Mouse (Mus musculus) embryonic facial prominence, embryonic 15.5 days (tissue): ENCODE results near the gene Wnk4. TPM values are rescaled to one million over a fixed set of nuclear protein-coding genes. Genes with fewer than 3 reads are reported as not detected.

Experiments used
- ATAC-seq: fragments of 200-750 bp; cut with Nextera tagmentation; 2 replicates; pipeline ENCODE4 v1.8.0; 2017; ENCODE audit warnings: low read depth, moderate TSS enrichment; ENCODE audit not compliant: insufficient number of reproducible peaks, low FRiP score, low TSS enrichment
- H3K27ac ChIP-seq: fragments of 300-500 bp; sonication (generic); replicated peaks from 2 replicates; pipeline ENCODE4 v1.5.1; 2015; ENCODE audit warnings: mild to moderate bottlenecking, inconsistent platforms
- H3K27me3 ChIP-seq: fragments of 300-500 bp; sonication (generic); 2 replicates; pipeline ENCODE4 v1.6.1; 2015; ENCODE audit warnings: inconsistent platforms
- H3K36me3 ChIP-seq: fragments of 300-500 bp; sonication (generic); 2 replicates; pipeline ENCODE4 v1.6.1; 2015; ENCODE audit warnings: mild to moderate bottlenecking, inconsistent platforms
- H3K4me1 ChIP-seq: fragments of 300-500 bp; sonication (generic); 2 replicates; pipeline ENCODE4 v1.6.1; 2015; ENCODE audit warnings: inconsistent platforms
- H3K4me2 ChIP-seq: fragments of 300-500 bp; sonication (generic); replicated peaks from 2 replicates; pipeline ENCODE4 v1.6.1; 2015; ENCODE audit warnings: mild to moderate bottlenecking, inconsistent platforms
- H3K4me3 ChIP-seq: fragments of 300-500 bp; sonication (generic); replicated peaks from 2 replicates; pipeline ENCODE4 v1.5.1; 2015; ENCODE audit warnings: mild to moderate bottlenecking, inconsistent platforms
- H3K9ac ChIP-seq: fragments of 300-500 bp; sonication (generic); 2 replicates; pipeline ENCODE4 v1.6.1; 2015; ENCODE audit warnings: inconsistent platforms
- H3K9me3 ChIP-seq: fragments of 300-500 bp; sonication (generic); replicated peaks from 2 replicates; pipeline ENCODE4 v1.6.1; 2016; ENCODE audit warnings: inconsistent platforms
- WGBS: fragments of 180-500 bp; shearing (Covaris S2); methylation state at CpG from one replicate; pipeline ENCODE4 v1.1.7; 2015; 5-methylcytosine and 5-hydroxymethylcytosine counted together
- polyA plus RNA-seq: library from polyadenylated mRNA; unstranded; fragments of >200 nt; fragmentation: Nextera tagmentation; extraction: Ambion mirVana; gene quantifications from 2 replicates; pipeline ENCODE4 v1.2.1, GENCODE M21; 2015

Gene Wnk4
- polyA plus RNA-seq, 1 experiment from 2014 or later: 14.3 TPM

DNA sequence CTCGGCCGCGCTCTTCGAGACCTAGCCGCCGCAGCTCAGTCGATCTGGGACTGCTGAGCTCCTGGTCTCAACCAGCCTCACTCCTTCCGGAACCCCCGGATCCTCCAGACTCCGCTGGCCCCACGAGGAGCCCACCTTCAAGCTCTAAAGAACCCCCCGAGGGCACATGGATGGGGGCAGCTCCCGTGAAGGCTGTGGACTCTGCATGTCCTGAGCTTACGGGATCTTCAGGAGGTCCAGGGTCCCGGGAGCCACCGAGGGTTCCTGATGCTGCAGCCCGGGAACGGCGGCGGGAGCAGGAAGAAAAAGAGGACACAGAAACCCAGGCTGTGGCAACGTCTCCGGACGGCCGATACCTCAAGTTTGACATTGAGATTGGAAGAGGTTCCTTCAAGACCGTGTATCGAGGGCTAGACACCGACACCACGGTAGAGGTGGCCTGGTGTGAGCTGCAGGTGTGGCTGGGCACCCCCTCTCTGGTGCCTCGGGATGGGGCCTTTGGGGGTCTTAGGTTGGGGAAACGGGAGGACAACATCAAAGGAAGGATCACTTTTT lies 536 bp downstream of the Wnk4 start:
- ATAC-seq: no peak; the same call in 1 of the 2 replicates
- Histone ChIP-seq H3K27me3 (peaks cover 36% of the 10 kb centered on the region), H3K4me1 (peaks cover 68% of the 10 kb centered on the region), H3K36me3 (peaks cover 15% of the 10 kb centered on the region), H3K9ac (peak overlapping the region; percentile 58), H3K27ac (peak overlapping the region; percentile 81), H3K4me3 (peak overlapping the region; percentile 65), H3K9me3 (no peaks in the 10 kb centered on the region), H3K4me2 (peak overlapping the region; percentile 98)
- 1% methylated on average over 30 of the region's 30 CpGs for WGBS

DNA sequence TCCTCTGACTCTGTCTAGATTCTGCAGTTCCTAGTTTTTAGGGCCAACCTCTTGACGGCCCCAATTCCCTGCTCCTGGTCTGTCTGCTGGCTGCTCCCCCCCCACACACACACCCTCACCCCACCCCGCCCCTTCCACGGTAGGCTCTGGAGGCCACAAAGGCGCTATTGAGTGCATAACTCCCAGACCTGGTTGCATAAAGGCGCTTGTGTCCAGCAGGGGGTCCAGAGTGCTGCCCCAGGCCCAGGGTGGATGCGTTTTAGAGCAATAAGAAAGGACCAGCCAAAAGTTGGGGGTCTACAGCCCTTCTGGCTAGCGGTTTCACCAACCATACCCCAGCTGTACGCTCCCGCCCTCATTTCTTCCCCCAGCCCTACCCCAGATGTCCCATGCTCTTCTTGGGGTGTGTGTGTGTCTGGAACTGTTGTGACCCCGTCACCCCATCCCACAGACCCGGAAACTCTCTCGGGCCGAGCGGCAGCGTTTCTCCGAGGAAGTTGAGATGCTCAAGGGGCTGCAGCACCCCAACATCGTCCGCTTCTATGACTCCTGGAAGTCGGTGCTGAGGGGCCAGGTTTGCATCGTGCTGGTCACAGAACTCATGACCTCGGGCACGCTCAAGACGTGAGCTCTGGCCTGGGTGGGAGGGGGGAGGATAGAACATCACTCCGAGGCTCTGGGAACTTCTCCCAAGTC lies 2.1 kb downstream of the Wnk4 start:
- no peak overlapping the region for H3K9ac ChIP-seq
- peaks cover 8% of the 10 kb centered on the region for H3K36me3 ChIP-seq
- H3K4me2 ChIP-seq: peak overlapping the region; percentile 98
- H3K27ac ChIP-seq: no peak overlapping the region
- H3K4me1 ChIP-seq: peaks cover 61% of the 10 kb centered on the region
- peak overlapping the region; percentile 65 for H3K4me3 ChIP-seq
- H3K9me3 ChIP-seq: no peaks in the 10 kb centered on the region
- WGBS: 5% methylated on average over 24 of the region's 24 CpGs
- ATAC-seq: no peak
- peaks cover 43% of the 10 kb centered on the region for H3K27me3 ChIP-seq

DNA sequence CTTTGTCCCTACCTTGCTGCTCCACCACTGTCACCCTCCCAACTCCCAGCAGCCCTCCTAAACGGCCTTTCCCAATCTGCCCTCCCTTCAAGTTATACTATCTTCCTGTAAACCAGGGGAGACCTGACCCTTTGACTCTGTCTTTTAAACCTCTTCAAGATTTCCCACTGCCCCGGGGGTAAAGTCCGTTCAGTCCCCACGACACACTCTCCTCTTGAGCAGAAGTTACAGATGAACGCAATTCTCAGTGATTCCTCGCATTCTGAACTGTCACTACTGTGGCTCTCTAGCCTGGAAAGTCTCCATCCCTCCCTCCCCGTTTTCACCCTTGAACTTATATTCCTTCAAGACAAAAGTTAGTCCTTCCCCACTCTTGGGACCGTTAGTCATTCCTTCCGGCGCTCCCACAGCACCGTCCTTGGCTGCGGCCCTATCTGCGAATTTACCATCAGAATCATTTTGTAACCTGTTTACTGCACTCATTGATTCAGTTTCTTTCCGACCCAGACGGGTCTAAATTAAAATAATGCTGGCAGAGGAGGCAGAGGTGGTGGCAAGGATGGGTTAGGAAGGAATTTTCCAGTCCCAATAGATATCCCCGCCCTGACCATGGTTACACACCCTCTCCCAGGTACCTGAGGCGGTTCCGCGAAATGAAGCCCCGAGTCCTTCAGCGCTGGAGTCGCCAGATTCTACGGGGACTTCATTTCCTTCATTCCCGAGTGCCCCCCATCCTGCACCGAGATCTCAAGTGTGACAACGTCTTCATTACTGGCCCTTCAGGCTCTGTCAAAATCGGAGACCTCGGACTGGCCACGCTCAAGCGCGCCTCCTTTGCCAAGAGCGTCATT lies 3.0 kb downstream of the Wnk4 start:
- ATAC-seq: no peak
- Histone ChIP-seq H3K4me3 (no peak overlapping the region), H3K4me2 (peak overlapping the region; percentile 98; the same call in 1 of the 2 replicates), H3K27ac (no peak overlapping the region), H3K36me3 (peaks cover 1% of the 10 kb centered on the region), H3K9me3 (no peaks in the 10 kb centered on the region), H3K27me3 (peaks cover 43% of the 10 kb centered on the region), H3K9ac (no peak overlapping the region), H3K4me1 (peaks cover 57% of the 10 kb centered on the region)
- whole genome bisulfite sequencing: 13% methylated on average over 32 of the region's 32 CpGs

DNA sequence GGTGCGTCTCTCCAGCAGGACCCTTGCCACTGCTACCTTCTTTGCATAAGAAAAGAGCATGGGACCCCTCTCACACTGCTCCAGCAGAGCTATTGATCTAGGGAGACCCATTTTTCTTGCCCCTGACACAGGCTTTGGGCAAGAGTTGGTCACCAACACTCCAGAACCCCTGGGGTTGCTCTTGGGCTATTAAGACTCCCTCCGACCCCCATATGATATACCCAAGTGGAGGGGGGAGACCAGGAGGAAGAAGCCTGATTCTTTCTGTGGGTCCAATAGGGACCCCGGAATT lies 3.6 kb downstream of the Wnk4 start:
- Histone ChIP-seq H3K9ac (no peak overlapping the region), H3K36me3 (no peaks in the 10 kb centered on the region), H3K27me3 (peaks cover 43% of the 10 kb centered on the region), H3K4me2 (0 out of 2 replicates have a peak overlapping the region, but pooled peaks have one; percentile 4), H3K4me3 (no peak overlapping the region), H3K4me1 (peaks cover 52% of the 10 kb centered on the region), H3K9me3 (no peaks in the 10 kb centered on the region), H3K27ac (no peak overlapping the region)
- no peak for ATAC-seq
- 16% methylated on average over 3 of the region's 3 CpGs for WGBS

DNA sequence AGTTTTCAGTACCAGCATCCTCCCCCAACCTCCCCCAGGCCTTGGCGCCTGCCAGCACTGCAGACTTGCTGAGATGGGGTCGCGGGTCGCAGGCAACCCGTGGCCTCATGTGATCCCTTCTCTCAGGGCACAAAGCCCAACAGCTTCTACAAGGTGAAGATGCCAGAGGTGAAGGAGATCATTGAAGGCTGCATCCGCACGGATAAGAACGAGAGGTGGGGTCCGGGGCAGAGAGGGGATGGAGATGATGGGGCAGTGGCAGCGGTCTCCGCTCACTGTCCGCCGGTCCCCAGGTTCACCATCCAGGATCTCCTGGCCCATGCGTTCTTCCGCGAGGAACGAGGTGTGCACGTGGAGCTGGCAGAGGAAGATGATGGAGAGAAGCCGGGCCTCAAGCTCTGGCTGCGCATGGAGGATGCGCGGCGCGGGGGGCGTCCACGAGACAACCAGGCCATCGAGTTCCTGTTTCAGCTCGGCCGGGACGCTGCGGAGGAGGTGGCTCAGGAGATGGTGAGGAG lies 4.6 kb downstream of the Wnk4 start:
- Histone ChIP-seq H3K4me2 (peak overlapping the region; percentile 49), H3K36me3 (no peaks in the 10 kb centered on the region), H3K4me1 (peaks cover 42% of the 10 kb centered on the region), H3K27ac (no peak overlapping the region), H3K27me3 (peaks cover 44% of the 10 kb centered on the region), H3K9me3 (no peaks in the 10 kb centered on the region), H3K4me3 (peak overlapping the region; percentile 33), H3K9ac (0 out of 2 replicates have a peak overlapping the region, but pooled peaks have one; percentile 23)
- WGBS: 6% methylated on average over 31 of the region's 31 CpGs
- ATAC-seq: no peak

DNA sequence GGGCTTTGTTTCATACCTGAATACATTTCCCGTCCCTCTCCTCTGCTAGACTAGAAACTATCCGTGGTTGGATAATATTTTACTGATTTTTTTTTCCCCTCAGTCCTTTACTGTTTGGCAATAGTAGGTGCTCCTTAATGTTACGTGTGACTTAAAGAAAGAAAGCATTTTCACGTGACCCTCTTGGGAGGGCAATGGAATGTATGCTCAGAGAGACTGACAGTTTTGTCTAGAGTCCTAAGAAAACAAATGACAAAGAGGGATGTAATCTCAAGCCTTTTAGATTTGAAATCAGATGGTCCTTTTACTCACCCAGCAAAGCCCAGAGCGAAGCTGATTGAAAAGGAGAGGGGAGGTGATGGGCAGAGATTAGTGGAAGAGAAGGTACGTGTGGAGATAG lies 5.5 kb downstream of the Wnk4 start:
- Histone ChIP-seq H3K4me2 (no peak overlapping the region), H3K36me3 (no peaks in the 10 kb centered on the region), H3K4me1 (peaks cover 36% of the 10 kb centered on the region), H3K4me3 (no peak overlapping the region), H3K9me3 (no peaks in the 10 kb centered on the region), H3K27ac (no peak overlapping the region), H3K27me3 (peaks cover 47% of the 10 kb centered on the region), H3K9ac (no peak overlapping the region)
- ATAC-seq: no peak
- WGBS: 30% methylated on average over 6 of the region's 6 CpGs

DNA sequence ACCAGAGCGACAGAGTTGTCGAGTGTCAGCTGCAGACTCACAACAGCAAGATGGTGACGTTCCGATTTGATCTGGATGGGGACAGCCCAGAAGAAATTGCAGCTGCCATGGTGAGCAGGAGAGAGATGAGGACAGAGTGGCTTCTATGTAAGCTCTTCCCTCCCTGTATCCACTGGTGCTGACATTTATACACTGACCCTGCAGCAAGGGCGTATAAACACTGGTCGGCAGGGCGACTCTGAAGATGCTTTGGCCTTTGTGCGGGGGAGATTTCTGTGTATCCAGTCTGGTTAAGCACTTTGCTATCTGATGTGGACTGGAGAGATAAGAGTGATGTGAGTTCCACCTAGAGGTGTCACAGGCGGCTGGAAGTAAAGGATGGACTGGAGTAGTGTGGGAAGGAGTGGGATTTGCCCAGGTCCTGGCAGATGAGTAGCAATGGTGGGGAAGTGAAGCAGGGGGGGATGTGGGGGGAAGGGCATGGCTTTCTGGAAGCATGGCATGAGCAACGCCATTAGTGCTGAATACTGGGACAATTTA lies 9.3 kb downstream of the Wnk4 start:
- 25% methylated on average over 10 of the region's 10 CpGs for WGBS
- Histone ChIP-seq H3K4me1 (peaks cover 9% of the 10 kb centered on the region), H3K27me3 (peaks cover 21% of the 10 kb centered on the region), H3K9ac (no peak overlapping the region), H3K9me3 (no peaks in the 10 kb centered on the region), H3K4me2 (no peak overlapping the region), H3K4me3 (no peak overlapping the region), H3K36me3 (no peaks in the 10 kb centered on the region), H3K27ac (no peak overlapping the region)
- no peak for ATAC-seq

DNA sequence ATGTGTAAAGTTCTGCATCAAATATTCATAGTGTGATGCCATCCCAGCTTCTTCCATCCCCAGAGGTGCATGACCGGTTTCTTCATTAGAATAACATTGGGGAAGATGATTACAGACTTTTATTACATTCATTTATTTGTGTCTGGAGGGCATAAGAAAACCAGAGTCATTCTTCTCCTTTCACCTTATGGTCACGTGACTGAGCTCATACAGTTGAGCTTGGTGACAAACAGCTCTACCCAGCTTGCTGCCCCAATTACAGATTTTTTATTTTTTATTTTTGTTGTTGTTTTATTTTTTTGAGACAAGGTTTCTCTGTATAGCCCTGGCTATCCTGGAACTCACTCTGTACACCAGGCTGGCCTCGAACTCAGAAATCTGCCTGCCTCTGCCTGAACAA lies 12.1 kb downstream of the Wnk4 start:
- no peak overlapping the region for H3K9ac ChIP-seq
- H3K4me2 ChIP-seq: no peak overlapping the region
- no peak overlapping the region for H3K4me3 ChIP-seq
- no peak for ATAC-seq
- peaks cover 9% of the 10 kb centered on the region; the same call in 1 of the 2 replicates for H3K36me3 ChIP-seq
- 75% methylated on average over 3 of the region's 3 CpGs for WGBS
- H3K27me3 ChIP-seq: peaks cover 4% of the 10 kb centered on the region; the same call in 1 of the 2 replicates
- no peak overlapping the region for H3K27ac ChIP-seq
- H3K9me3 ChIP-seq: no peaks in the 10 kb centered on the region
- peaks cover 14% of the 10 kb centered on the region for H3K4me1 ChIP-seq

DNA sequence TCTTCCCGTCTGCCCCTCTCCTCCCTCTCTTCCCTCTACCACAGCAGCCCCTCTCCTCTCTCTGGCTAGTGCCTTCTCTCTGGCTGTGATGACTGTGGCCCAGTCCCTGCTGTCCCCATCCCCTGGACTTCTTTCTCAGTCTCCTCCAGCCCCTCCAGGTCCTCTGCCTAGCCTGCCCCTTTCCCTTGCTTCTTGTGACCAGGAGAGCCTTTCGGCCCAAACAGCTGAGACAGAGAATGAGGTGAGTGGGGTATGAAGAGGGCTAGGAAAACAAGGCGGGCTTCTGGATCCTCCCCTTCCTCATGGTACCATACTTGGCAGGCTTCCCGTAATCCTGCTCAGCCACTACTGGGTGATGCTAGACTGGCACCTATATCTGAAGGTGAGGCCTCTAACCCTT lies 14.9 kb downstream of the Wnk4 start:
- H3K4me2 ChIP-seq: no peak overlapping the region
- H3K27me3 ChIP-seq: peaks cover under 1% of the 10 kb centered on the region; the same call in 1 of the 2 replicates
- H3K9me3 ChIP-seq: no peaks in the 10 kb centered on the region
- H3K4me1 ChIP-seq: peaks cover 33% of the 10 kb centered on the region
- peaks cover 9% of the 10 kb centered on the region; the same call in 1 of the 2 replicates for H3K36me3 ChIP-seq
- H3K4me3 ChIP-seq: no peak overlapping the region
- H3K9ac ChIP-seq: no peak overlapping the region
- ATAC-seq: no peak
- no peak overlapping the region for H3K27ac ChIP-seq
- 79% methylated on average over 4 of the region's 4 CpGs for WGBS

DNA sequence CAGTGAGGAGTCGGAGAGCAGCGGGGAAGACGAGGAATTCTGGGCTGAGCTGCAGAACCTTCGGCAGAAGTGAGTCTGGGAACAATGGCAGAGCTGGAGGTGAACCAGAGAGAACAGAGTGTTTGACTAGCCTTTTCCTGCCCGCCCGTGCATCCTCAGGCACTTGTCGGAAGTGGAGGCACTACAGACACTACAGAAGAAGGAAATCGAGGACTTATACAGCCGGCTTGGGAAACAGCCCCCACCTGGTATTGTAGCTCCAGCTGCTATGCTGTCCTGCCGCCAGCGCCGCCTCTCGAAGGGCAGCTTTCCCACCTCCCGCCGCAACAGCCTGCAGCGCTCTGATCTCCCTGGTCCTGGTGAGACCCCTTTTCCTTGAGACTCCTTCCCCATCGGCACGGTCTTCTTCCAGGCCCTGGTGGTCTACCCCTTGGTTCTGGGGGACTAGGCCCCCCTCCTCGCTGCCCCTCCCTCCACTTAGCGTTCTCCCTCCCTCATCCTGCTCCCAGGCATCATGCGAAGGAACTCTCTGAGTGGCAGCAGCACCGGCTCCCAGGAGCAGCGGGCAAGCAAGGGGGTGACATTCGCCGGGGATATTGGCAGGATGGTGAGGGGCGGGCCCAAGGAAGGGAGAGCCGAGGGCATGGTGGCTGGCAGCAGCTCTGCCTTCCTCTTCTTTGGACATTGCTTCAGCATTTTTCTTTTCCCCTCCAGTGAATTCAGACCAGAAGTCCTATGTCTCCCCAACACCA lies 16.1 kb downstream of the Wnk4 start:
- H3K9me3 ChIP-seq: no peaks in the 10 kb centered on the region
- H3K4me2 ChIP-seq: 0 out of 2 replicates have a peak overlapping the region, but pooled peaks have one; percentile 71
- H3K36me3 ChIP-seq: peaks cover 9% of the 10 kb centered on the region; the same call in 1 of the 2 replicates
- no peak overlapping the region for H3K27ac ChIP-seq
- WGBS: 31% methylated on average over 27 of the region's 27 CpGs
- no peak overlapping the region for H3K9ac ChIP-seq
- no peak for ATAC-seq
- H3K4me1 ChIP-seq: peaks cover 33% of the 10 kb centered on the region
- no peak overlapping the region for H3K4me3 ChIP-seq
- no peaks in the 10 kb centered on the region for H3K27me3 ChIP-seq
